Mouse (Mus musculus): ENCODE measurements around the gene Babam2.

The Babam2 gene

DNA sequence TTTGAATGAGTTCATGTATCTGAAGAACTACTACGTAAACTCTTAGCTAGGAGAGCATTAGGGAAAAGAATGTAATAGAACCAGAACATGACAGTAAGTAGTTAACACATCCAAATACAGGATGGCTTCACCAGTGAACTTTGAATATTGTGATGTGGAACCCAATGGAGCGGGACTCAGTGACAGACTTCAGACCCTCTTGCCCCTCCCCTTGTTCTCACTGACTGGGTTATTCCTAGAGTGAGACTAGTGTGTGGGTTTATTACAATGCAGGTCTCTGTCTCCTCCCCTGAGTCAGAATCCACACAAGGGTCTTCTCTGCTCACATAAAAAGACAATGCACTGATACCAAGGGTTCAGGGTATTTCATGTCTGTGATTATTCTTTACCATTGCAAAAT is 175.8 kb downstream of the Babam2 start:
- in situ Hi-C loops (cut with MboI; ENCODE audit: unreplicated experiment in 2 of 2): no loop called here

DNA sequence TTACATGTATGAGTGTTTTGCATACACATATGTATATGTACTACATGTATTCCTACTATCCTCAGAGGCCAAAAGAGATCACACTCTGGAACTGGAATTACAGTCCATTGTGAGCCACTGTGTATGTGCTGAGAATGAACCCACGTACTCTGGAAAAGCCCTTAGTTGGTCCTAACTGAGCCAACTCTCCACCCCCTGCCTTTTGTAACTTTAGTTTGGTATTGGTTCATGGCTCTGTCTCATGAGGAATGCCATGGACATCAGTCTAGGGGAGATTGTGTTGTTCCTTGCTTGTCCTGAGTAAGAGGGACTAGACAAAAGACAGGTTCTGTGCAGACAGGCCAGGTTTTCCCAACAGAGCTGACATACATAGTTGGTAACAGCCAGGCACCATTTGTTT is 177.1 kb downstream of the Babam2 start:
- in situ Hi-C loops (cut with MboI; ENCODE audit: unreplicated experiment in 2 of 2): no loop called here

DNA sequence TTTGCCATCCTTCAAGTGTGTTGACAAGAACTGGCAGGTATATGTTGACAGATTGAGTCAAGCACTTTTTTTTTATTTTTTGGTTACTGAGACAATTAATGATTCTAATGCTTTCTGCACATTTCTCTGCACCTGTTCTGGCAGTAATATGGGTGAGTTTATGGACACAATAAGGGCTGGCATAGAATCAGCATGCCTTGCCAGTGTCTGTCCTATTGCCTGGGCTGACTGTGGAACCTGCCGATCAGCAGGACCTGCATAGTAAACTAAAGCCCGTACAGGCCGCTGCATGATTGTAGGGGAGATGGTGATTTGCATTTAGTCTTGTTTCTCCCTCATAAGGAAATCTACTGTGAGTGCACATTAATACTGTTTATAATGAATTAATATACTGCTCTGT is 178.0 kb downstream of the Babam2 start:
- in situ Hi-C loops (cut with MboI; ENCODE audit: unreplicated experiment in 2 of 2): no loop called here

- in situ Hi-C loops (cut with MboI; ENCODE audit: unreplicated experiment in 2 of 2): no loop called here
Observed at GRCm38 (mm10) chr5:31876216-31876974, 178.9 kb downstream of the Babam2 start.

GRCm38 (mm10) chr5:31880457-31880856 is 183.0 kb downstream of the Babam2 start:
- in situ Hi-C loops (cut with MboI; ENCODE audit: unreplicated experiment in 2 of 2): no loop called here

DNA sequence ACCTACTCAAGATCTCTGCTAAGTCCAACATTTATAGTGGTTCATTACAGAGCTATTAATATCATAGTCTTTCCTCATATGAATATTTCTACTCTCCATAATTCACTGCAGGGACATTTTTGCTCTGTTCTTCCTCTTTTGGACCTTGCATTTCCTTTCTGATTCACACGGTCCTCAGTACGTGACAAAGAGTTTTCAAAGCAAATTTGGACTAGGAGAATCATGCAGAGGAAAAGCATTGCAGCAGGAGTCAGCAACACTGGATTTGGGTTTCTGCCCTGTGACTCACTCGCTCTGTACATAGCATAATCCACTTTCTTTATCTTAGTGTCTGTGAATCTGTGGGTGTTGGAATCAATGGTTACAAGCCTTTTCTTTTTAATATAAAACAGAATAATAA is 184.8 kb downstream of the Babam2 start:
- in situ Hi-C loops (cut with MboI; ENCODE audit: unreplicated experiment in 2 of 2): no loop called here

DNA sequence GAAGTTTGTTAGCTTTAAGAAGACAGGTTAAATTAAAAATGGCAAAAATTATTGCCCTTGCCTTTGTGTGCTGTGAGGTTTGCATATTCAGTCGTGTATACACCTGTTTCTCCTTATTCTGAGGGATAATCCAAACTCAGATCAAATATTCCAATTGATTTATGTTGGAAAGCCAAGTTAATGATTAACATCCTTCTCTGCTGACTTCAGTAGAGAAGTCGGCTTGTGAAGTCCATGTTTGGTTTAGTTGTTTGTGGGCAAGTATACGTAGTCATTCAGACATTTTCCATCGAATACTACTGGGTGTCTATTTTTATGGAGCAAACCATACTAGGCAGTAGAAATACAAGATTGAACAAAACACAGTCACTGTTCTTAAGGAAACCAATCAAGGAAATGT is 187.5 kb downstream of the Babam2 start:
- in situ Hi-C loops (cut with MboI; ENCODE audit: unreplicated experiment in 2 of 2): no loop called here

DNA sequence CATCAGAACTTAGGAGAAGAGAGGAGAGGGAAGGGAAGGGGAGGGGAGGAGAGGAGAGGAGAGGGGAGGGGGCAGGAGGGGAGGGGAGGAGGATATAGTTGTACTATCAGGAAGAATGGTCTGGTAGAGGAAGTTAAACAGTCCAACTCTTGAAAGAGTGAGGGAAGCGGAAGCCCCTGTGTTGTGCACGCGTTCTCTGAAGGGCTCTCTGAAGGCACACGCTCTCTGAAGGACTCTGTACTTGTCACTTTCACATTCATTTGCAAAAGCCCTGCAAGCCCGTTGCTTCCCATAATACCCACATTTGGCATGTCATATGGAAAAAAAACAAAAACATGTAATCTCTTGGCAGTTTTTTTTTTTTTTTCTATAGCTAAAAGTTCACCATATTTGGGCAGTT is 190.1 kb downstream of the Babam2 start:
- in situ Hi-C loops (cut with MboI; ENCODE audit: unreplicated experiment in 2 of 2): no loop called here

GRCm38 (mm10) chr5:31888341-31888740 is 190.9 kb downstream of the Babam2 start:
- in situ Hi-C loops (cut with MboI; ENCODE audit: unreplicated experiment in 2 of 2): no loop called here

GRCm38 (mm10) chr5:31892631-31893030 is 195.1 kb downstream of the Babam2 start:
- in situ Hi-C loops (cut with MboI; ENCODE audit: unreplicated experiment in 2 of 2): no loop called here

DNA sequence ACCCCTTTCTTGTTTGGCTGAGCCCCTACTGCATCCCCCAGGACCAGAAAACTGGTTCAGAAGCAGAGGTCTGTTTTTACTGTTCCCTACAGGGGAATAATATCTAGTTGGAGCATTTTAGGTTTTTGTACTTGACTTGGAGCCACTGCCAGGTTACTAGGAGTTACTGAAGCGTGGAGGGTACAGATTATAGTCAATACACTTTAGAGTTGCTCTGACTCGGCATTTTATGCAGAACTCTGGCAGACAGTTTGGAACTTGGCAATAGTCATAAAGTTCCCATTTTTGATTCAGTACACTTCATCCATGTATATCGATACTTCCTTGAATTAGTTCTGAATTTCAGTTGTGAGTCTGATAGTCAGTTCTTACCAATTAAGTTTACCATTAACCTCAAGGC is 202.4 kb downstream of the Babam2 start:
- in situ Hi-C loops (cut with MboI; ENCODE audit: unreplicated experiment in 2 of 2): loop anchor here in 1 of 2 experiments (10.0 kb wide), 1 partner anchor 195 kb away; no protein-coding TSS in a partner anchor

DNA sequence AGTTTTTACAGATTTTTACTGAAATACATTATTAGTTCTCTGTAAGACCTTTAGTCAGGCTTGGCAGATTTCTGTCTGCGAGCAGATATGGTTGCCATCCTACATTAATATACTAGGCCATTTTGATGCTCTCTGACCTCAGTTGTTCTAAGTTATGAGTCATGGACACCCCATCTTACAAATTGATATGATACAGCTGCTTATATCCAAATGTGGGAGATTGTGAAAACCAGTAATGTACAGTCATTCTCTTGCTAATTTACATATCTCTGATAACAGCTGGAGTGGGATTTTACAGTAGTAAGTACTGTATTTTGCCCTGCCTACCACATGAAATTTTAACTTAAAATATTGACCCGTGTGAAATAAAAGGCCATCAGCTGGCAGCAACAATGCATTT is 204.7 kb downstream of the Babam2 start:
- in situ Hi-C loops (cut with MboI; ENCODE audit: unreplicated experiment in 2 of 2): loop anchor here in 1 of 2 experiments (10.0 kb wide), 1 partner anchor 197 kb away; no protein-coding TSS in a partner anchor

DNA sequence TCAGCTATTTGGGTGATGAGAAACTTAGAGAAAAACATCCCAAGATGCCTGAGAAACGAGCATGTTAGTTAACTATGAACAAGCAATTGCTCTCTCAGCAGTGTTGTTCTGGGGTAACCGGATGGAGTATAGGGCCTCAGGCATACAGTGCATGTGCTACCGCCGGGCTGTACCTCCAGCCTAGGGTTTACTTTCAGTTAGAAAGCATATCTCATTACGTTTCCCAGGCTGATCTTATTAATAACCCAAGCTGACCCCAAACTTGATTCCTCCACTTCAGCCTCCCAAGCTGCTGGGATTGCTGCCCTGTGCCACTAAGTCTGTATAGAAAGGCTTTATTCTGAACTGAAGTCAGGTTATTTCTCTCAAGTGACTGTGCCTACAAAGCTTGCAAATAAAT is 205.4 kb downstream of the Babam2 start:
- in situ Hi-C loops (cut with MboI; ENCODE audit: unreplicated experiment in 2 of 2): loop anchor here in 1 of 2 experiments (10.0 kb wide), 1 partner anchor 198 kb away; no protein-coding TSS in a partner anchor

DNA sequence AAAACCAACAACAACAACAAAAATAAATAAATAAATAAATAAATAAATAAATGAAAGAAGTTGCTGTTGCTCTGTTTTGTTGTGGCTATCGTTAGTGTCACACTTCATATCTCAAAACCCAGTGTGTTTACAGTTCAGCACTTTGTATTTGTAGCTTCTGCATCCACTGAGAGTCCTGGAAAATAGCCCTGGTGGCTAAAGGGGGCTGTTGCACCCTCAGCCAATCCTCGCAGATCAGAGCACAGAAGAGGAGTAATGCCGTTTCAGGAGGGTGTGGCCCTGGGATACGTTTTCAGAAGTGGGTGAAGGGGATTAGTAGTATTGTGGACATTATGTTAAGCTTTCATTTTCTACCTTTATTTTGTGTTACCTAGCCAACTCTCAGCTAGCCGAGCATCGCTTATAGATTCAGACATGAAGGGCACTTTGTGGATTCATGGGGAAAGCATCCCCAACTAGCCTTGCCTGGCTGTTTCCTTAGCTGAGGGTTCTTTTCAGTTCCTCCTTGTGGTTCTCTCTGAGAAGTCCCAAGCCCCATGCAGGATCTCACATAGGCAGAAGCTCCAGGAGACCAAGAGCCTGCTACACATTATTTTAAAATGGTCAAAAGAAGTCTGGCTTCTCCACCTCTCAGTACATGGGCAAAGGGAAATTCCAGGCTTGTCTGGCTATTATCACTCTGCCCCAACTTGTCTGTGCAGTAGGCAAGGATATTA is 207.6 kb downstream of the Babam2 start:
- in situ Hi-C loops (cut with MboI; ENCODE audit: unreplicated experiment in 2 of 2): loop anchor here in 1 of 2 experiments (10.0 kb wide), 1 partner anchor 200 kb away; no protein-coding TSS in a partner anchor

DNA sequence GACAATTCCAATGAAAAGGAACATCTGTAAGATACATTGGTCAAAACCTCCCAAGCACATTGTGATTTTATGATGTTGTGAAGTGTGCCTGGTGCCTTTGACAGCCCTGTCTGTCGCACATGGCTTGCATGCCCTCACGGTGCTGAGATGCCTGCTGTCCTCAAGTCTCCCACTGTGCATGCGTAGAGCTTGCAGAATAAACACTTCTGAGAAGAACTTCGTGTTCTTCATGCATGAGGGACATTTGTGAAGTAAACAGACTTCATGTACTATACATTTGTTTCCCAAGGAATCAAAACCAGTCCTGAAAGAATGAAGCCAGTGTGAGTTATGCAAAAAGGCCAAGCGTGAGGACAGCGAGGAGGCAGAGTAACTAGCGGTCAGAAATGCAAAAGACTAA is 208.3 kb downstream of the Babam2 start:
- in situ Hi-C loops (cut with MboI; ENCODE audit: unreplicated experiment in 2 of 2): loop anchor here in 1 of 2 experiments (10.0 kb wide), 1 partner anchor 201 kb away; no protein-coding TSS in a partner anchor

DNA sequence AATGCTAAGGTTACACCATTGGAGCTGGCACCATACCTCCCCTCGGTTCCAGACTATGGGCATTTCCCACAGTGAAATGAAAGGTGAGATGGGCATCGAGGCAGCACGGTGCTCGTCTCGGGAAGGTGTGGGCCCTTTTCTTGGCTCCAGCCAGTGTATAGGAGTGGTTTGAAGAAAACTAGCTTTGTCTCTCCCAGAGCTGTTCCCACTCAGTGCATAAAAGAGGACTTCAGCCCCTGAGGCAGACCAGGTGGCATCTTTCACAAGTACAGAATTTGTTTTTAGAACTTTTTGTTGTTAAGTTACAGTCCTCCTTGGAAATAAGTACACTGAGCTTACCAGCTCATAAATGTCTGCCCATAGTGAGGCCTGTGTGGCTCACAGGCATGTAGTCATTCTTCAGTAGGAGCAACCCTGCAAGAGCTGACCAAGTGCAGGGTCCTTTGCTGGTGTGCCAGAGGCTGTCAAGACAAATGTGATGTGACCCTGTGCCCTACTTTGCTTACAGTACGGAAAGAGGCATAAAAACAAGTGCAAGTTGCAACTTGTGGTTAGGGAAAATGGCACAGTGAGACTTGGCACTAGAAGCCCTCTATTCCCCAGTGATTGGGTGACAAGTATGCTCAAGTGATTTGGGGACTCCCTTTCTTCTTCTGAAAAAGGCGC is 208.9 kb downstream of the Babam2 start:
- in situ Hi-C loops (cut with MboI; ENCODE audit: unreplicated experiment in 2 of 2): loop anchor here in 1 of 2 experiments (10.0 kb wide), 1 partner anchor 202 kb away; no protein-coding TSS in a partner anchor

- in situ Hi-C loops (cut with MboI; ENCODE audit: unreplicated experiment in 2 of 2): loop anchor here in 1 of 2 experiments (10.0 kb wide), 1 partner anchor 203 kb away; no protein-coding TSS in a partner anchor
Observed at GRCm38 (mm10) chr5:31907959-31908358, 210.5 kb downstream of the Babam2 start.

- in situ Hi-C loops (cut with MboI; ENCODE audit: unreplicated experiment in 2 of 2): loop anchor here in 1 of 2 experiments (10.0 kb wide), 1 partner anchor 204 kb away; no protein-coding TSS in a partner anchor
Observed at GRCm38 (mm10) chr5:31908818-31909217, 211.3 kb downstream of the Babam2 start.

GRCm38 (mm10) chr5:31916241-31916640 is 218.8 kb downstream of the Babam2 start:
- in situ Hi-C loops (cut with MboI; ENCODE audit: unreplicated experiment in 2 of 2): no loop called here

DNA sequence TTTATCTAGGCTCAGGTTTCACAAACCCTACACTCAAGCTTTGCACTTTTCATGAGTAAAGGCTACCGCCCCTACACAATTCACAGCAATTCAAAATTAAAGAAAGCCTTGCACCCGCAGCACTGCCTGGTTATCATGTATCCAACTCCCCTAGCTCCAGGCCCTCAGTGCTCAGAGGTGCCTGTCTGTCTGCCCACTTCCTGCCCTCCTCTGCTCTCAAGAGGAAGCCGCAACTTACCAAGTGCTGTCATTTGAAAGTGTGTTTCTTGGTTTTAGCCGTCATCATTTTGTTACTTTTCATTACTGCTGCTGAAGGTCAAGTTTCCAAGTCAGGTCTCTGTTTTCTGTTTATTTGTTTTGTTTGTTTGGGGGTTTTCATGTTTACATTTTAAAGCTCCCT is 221.1 kb downstream of the Babam2 start:
- in situ Hi-C loops (cut with MboI; ENCODE audit: unreplicated experiment in 2 of 2): no loop called here

DNA sequence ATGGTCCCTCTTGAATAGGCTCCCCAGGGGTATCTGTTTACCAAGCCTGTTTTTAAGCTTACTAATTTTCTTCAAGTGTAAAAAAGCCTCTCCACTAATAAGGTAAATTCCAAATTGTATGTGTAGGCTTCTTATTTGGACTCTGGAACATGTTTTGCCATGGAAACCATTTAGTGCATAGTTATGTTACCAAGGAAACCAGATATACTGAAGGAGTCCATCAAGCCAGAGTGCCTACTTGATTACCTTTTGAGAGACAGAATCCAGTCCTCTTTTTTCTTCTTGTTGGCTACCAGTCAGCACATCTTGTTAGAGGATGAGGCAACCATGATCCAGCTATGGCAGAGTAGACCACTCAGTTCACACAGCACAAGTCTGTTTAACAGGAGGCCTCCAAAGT is 222.6 kb downstream of the Babam2 start:
- in situ Hi-C loops (cut with MboI; ENCODE audit: unreplicated experiment in 2 of 2): no loop called here
